ENCODE assay signal across 8 mouse cellular contexts in genomic region chr19:56547456-56548229, GRCm38 (mm10). TPM values are rescaled to one million over a fixed set of nuclear protein-coding genes. Genes with fewer than 3 reads are reported as not detected.
DNase-seq lines count a peak whose midpoint lies in the region; ATAC-seq and TF ChIP-seq lines count a peak whose summit lies in the region.

Gene Dclre1a (minus strand): TSS chr19:56548222.

- peak within 1 kb of the TSS; percentile 78 for H3K27ac ChIP-seq in ES-Bruce4 (ENCODE audit: insufficient read depth, low read length)
- peak within 1 kb of the TSS; percentile 94 for H3K27ac ChIP-seq in forebrain, embryonic 13.5 days
- H3K27ac ChIP-seq in lung, embryonic 15.5 days: peak within 1 kb of the TSS; percentile 97

- H3K4me1 ChIP-seq in ES-Bruce4 (ENCODE audit: control insufficient read depth, insufficient read depth, low read length): no peaks in the 10 kb centered on the region
- peaks cover 25% of the 10 kb centered on the region for H3K4me1 ChIP-seq in forebrain, embryonic 13.5 days
- peaks cover 40% of the 10 kb centered on the region for H3K4me1 ChIP-seq in lung, embryonic 15.5 days

- H3K36me3 ChIP-seq in ES-Bruce4 (ENCODE audit: control insufficient read depth, insufficient read depth, low read length, poor library complexity, severe bottlenecking): peaks cover 5% of the 10 kb centered on the region
- H3K36me3 ChIP-seq in forebrain, embryonic 13.5 days (ENCODE audit: poor library complexity, severe bottlenecking): peaks cover 26% of the 10 kb centered on the region
- peaks cover 20% of the 10 kb centered on the region for H3K36me3 ChIP-seq in lung, embryonic 15.5 days

- peak within 1 kb of the TSS; percentile 73 for H3K4me2 ChIP-seq in forebrain, embryonic 13.5 days
- peak within 1 kb of the TSS; percentile 90 for H3K4me2 ChIP-seq in lung, embryonic 15.5 days

- TF ChIP-seq EP300 in ES-Bruce4 (IDR thresholded peaks at IDR 0.05; ENCODE audit: insufficient read depth, low read depth, low read length): no peak

- peak; percentile 62 for DNase-seq in cerebellum, adult 11 months
- DNase-seq in heart, postnatal 4 days: peak; percentile 75
- peak; percentile 55 for DNase-seq in layer of hippocampus, adult 9-11 months
- peak; percentile 67 to 73 for DNase-seq in thymus, postnatal 10 days (ENCODE audit: low spot score in 2 of 2)

- ATAC-seq in forebrain, embryonic 13.5 days: peak; percentile 86
- ATAC-seq in lung, embryonic 15.5 days (ENCODE audit: borderline replicate concordance, extremely low read depth, low FRiP score, low TSS enrichment): peak; percentile 40; the same call in 1 of the 2 replicates
- ATAC-seq in neutrophil, adult 5-6 weeks (ENCODE audit: extremely low read depth, insufficient number of reproducible peaks, low FRiP score, poor library complexity, severe bottlenecking): peak; percentile 65

- no peaks in the 10 kb centered on the region for H3K9me3 ChIP-seq in ES-Bruce4 (replicated peaks; ENCODE audit: control insufficient read depth, insufficient read depth, low read length, poor library complexity, severe bottlenecking)
- H3K9me3 ChIP-seq in forebrain, embryonic 13.5 days (replicated peaks): no peaks in the 10 kb centered on the region
- H3K9me3 ChIP-seq in lung, embryonic 15.5 days: no peaks in the 10 kb centered on the region

- WGBS in forebrain, embryonic 13.5 days: 9% methylated on average over 20 of the region's 20 CpGs
- WGBS in lung, embryonic 15.5 days: 4% methylated on average over 20 of the region's 20 CpGs

- TF ChIP-seq CTCF in ES-Bruce4 (IDR thresholded peaks at IDR 0.05; ENCODE audit: low read depth, low read length): no peak

- H3K4me3 ChIP-seq in ES-Bruce4 (ENCODE audit: low read depth, low read length): peak within 1 kb of the TSS; percentile 96
- H3K4me3 ChIP-seq in forebrain, embryonic 13.5 days: peak within 1 kb of the TSS; percentile 94
- H3K4me3 ChIP-seq in lung, embryonic 15.5 days: peak within 1 kb of the TSS; percentile 91

- H3K27me3 ChIP-seq in ES-Bruce4 (ENCODE audit: control insufficient read depth, insufficient read depth, low read length, poor library complexity, severe bottlenecking): no peaks in the 10 kb centered on the region
- no peaks in the 10 kb centered on the region for H3K27me3 ChIP-seq in forebrain, embryonic 13.5 days
- H3K27me3 ChIP-seq in lung, embryonic 15.5 days: no peaks in the 10 kb centered on the region

- TF ChIP-seq POLR2A in ES-Bruce4 (IDR thresholded peaks at IDR 0.05; ENCODE audit: insufficient read depth, low read length): no peak

- peak within 1 kb of the TSS; percentile 96 for H3K9ac ChIP-seq in ES-Bruce4 (ENCODE audit: low read depth, poor library complexity, severe bottlenecking)
- H3K9ac ChIP-seq in forebrain, embryonic 13.5 days: peak within 1 kb of the TSS; percentile 96
- H3K9ac ChIP-seq in lung, embryonic 15.5 days: peak within 1 kb of the TSS; percentile 95

RNA-seq across cellular contexts. Expression of gene Dclre1a, which starts in this region (rescaled TPM):
- 14.0 and 16.0 TPM in 2 replicates for polyA plus RNA-seq in ES-Bruce4 (2011; ENCODE audit: insufficient read depth, insufficient read length, low read depth, missing spikeins)
- polyA plus RNA-seq in forebrain, embryonic 13.5 days (2015; fragmentation: Nextera tagmentation; extraction: Ambion mirVana): 13.9 and 14.3 TPM in 2 replicates
- total RNA-seq in heart, postnatal 4 days (2021): 10 to 100 TPM; 10.9 to 11.3 TPM
- polyA plus RNA-seq in lung, embryonic 15.5 days (2015; fragmentation: Nextera tagmentation; extraction: Ambion mirVana): 19.9 and 21.1 TPM in 2 replicates
- total RNA-seq in neutrophil, adult 5-6 weeks (2017): 2.9 and 4.3 TPM in 2 replicates

Comparison
In these comparisons a context has a peak if more than half of its experiments do, and no peak if none do; other contexts are left out.
1. Peak in every context shown above with its lines: DNase-seq, ATAC-seq, H3K4me3 ChIP-seq and H3K27ac ChIP-seq.